Mouse (Mus musculus) ZHBTc4 (cell line): ENCODE measurements around the gene Gpatch2l.

Source experiments
- DNase-seq: peaks from one replicate; pipeline ENCODE4 v3.0.0-alpha.2; 2011; ENCODE audit warnings: low read depth, low spot score

The Gpatch2l gene

GRCm38 (mm10) chr12:86276895-86277294 lies 35.2 kb downstream of the Gpatch2l start:
- DNase-seq, result no peak

- no peak for DNase-seq
These were observed 38.3 kb downstream of the Gpatch2l start for GRCm38 (mm10) chr12:86280000-86280399.

GRCm38 (mm10) chr12:86285704-86286103 lies 44.0 kb downstream of the Gpatch2l start:
- DNase-seq, result no peak

GRCm38 (mm10) chr12:86297450-86297849 lies 55.8 kb downstream of the Gpatch2l start:
- peak; percentile 75 for DNase-seq

- DNase-seq, result peak; percentile 40
These were observed 61.3 kb downstream of the Gpatch2l start for GRCm38 (mm10) chr12:86302973-86303372.

- DNase-seq, result no peak
These were observed 63.4 kb downstream of the Gpatch2l start for GRCm38 (mm10) chr12:86305045-86305444.

GRCm38 (mm10) chr12:86305635-86306243 lies 64.1 kb downstream of the Gpatch2l start:
- peak; percentile 75 for DNase-seq

GRCm38 (mm10) chr12:86309474-86309873 lies 67.8 kb downstream of the Gpatch2l start:
- no peak for DNase-seq

GRCm38 (mm10) chr12:86309902-86310301 lies 68.2 kb downstream of the Gpatch2l start:
- no peak for DNase-seq

GRCm38 (mm10) chr12:86320629-86321028 lies 79.0 kb downstream of the Gpatch2l start:
- no peak for DNase-seq

GRCm38 (mm10) chr12:86324297-86324696 lies 82.6 kb downstream of the Gpatch2l start:
- peak; percentile 50 for DNase-seq

GRCm38 (mm10) chr12:86329813-86330212 lies 88.2 kb downstream of the Gpatch2l start:
- no peak for DNase-seq

- DNase-seq, result no peak
These were observed 89.0 kb downstream of the Gpatch2l start for GRCm38 (mm10) chr12:86330684-86331083.

GRCm38 (mm10) chr12:86331248-86331647 lies 89.6 kb downstream of the Gpatch2l start:
- DNase-seq, result no peak

GRCm38 (mm10) chr12:86336209-86336608 lies 94.6 kb downstream of the Gpatch2l start:
- peak; percentile 69 for DNase-seq

GRCm38 (mm10) chr12:86336887-86337286 lies 95.2 kb downstream of the Gpatch2l start:
- DNase-seq, result no peak
